Mouse (Mus musculus): ENCODE measurements at regions not wholly inside any gene's neighbourhood (a gene's known extent, or its start where the extent isn't known, plus 50 kb on each side); places are given as distances from the start of the nearest gene placed in this dataset.

GRCm38 (mm10) chr16:86578281-86578680 is 676.7 kb upstream of the Adamts5 start:
- TF ChIP-seq POLR2A (IDR thresholded peaks at IDR 0.05; ENCODE audit: low read depth, low read length) (no peak), CTCF (conservative IDR thresholded peaks at IDR 0.05; ENCODE audit: insufficient read depth, insufficient read length, low read depth, low read length) (no peak)

All from kidney, adult 2 months (tissue).